Mouse (Mus musculus) T-cell, adult 2 months (primary cell): ENCODE measurements at regions not wholly inside any gene's neighbourhood (a gene's known extent, or its start where the extent isn't known, plus 50 kb on each side); places are given as distances from the start of the nearest gene placed in this dataset.

ENCODE experiments used
- DNase-seq: peaks from one replicate; pipeline ENCODE4 v3.0.0; 2022; ENCODE audit warnings: low spot score

DNA sequence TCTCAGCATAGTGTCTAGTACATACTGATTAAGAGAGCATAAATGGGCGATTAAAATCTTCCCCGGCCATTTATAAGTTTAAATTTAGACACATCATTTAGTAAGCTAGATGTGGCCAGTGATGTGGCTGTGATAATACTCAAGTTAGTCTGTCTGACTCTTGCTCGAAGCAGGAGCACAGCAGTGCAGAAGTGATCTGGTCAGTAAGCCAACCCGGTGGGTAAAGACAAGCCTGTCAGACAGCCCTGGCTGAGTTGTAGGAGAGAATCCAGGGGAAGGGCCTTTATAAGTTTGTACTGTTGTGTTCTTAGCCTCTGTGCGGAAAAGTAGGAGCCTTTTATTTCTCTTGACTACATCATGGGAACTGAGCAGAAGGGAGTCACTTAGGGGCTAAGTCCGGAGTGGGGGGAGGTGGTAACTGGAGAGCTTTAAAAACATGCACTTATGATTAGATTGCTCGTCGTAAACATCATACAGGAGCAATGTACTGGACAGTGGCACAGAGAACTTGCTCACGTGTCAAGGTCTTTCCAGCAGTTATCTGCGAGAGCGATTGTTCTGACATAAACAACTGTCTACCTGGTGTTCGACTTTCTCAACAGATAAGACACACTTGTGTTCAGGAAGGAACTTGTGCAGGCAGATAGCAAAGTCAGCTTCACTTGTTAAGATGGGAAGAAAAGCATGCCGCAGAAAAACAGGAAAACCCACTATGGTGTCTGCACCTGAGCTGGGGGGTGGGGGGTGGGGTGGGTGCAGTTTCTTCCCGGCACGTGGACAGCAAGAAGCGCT lies 122.5 kb upstream of the Zeb2 start:
- no peak for DNase-seq

DNA sequence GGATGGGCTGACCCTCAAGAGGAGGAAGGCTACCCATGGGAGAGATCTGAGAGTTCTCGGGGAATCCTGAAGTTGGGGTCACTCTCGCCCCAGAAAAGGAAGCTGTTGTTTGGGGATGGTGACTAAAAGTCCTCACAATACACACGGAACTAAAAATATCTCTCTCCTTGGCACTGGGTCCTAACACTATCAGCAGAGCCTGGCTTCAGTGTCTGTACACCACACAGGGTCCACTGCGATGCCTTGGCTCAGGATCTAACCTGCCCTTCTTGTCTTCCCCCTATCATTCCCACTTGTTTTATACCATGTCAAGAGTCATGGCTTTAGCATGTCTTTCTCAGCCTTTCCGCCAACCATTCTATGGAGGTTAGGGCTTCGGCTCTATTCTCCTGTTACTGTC lies 121.8 kb upstream of the Zeb2 start:
- no peak for DNase-seq

DNA sequence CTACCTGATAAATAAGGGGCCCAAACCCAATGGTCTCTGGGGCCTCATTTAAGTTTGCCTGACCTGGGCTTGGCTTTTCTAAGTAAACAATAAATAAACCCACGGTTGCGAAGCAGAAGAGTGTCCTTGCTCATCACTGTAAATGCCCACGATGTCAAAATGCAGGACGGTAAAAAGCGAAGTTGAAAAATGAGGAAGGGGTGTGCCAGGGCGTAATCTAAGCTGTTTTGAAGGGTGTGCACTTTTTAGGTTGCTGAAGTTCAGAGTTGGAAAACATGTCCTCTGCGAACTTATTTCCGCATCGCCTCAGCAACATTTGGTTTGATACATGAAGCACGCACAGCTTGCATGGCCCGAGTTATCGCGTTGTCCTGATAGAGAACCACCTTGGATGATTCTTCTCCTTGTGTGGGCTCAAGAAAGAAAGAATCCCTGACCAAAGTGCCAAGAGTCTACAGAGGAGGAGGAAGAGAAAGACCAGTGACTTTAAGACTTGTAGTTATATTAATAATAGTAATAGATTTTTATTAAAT lies 119.0 kb upstream of the Zeb2 start:
- no peak for DNase-seq

DNA sequence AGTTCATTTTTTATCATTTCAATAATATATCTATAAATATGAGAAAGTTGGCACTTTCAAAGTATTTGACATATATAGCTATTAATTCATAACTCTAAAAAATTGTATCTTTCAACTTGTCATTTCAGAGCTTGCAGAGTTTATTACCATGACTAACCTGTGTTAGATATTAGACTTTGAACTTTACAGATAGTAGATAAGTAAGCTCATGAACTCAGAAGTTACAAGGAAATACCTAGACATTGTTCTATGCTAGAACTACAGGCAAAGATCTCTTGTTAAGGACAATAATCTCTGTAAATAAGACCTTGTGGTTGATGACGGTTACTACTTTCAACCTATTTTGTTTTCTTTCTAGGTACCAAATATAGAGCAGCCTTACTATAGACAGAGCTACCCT lies 117.0 kb upstream of the Zeb2 start:
- DNase-seq, result no peak

DNA sequence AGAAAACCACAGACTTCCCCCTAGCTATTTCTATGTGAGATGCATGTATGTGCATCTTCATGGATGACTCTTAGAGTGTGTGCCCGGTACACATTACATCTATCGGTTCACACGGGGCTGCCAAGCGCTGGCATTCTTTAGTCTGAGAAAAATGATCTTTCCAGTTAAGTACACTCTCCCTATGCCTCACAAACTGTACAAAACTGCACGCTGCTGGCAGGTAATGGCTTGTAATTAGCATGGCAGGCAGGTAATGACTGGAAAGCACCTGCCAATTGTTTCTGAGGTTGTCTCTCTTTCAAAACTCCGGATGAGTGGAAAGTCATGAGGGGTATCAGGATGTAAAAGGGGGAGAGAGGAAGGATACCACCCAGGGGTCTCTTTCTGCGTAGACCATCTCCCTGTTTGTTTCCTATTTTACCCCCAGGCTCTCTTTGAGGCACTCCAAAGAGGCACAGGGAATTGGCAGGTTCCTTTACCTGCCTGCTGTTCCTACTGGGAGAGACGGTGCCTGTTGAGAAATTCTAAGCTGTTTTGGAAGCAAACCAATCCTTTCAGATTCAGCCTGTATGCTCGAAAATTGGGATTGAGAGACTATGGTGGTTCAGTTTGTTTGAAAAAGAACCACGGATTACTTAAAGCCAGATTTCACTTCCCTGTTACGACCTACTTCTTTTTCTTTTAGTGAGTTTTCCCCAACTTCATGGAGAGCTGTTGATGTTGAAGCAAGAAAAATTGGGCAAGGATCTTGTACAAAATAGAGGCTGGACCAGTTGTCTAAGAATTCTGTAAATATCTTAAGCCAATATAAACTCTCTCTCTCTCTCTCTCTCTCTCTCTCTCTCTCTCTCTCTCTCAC lies 113.4 kb upstream of the Zeb2 start:
- no peak for DNase-seq

DNA sequence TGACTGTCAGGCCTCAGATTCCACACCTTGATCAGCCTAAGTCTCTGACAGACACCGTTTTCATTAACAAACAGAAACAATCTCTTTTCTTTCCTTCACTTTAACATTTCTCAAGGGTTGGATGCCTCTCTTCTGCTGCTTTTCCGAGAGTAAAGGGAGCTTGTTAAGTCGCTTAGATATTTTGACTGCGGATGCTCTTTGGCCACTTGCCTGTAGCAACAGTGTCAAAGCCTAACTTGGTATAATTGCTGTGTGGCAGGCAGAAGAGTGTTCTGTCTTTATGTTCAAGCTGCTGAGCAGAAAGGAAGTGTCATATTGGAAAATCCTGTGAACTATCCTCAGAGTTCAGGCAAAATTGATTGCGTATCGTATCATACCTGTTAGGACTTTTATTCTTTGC lies 112.3 kb upstream of the Zeb2 start:
- no peak for DNase-seq

DNA sequence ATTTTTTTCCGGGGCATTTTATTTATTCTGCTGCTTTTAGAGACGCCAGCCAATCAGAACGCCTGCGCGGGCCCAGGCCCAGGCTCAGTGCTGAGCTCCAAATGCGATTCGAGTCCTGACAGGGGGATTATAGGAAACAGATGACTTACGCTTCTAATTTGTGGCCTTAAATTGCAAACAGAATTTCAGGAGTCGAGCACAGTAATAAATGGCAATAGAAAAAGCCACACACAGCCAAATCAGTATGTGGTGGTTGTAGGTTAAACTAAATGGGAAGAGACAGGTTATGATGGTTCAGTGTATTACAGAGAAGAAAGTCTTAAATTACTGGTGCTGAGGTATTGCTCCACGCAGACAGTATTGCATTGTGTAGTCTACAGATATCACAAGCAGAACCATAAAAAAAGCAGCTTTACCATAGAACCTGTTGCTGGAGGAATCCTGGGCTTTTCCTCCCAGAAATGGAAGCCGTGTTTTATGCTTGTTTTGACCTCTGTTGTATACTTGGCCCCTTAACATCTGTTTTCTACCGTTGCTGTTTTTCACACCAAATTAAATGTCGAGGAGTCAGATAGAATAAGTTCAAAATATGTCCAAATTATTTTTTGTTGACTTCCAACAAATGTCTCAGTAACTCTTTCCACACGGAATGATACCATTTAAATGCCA lies 110.2 kb upstream of the Zeb2 start:
- DNase-seq, result no peak

DNA sequence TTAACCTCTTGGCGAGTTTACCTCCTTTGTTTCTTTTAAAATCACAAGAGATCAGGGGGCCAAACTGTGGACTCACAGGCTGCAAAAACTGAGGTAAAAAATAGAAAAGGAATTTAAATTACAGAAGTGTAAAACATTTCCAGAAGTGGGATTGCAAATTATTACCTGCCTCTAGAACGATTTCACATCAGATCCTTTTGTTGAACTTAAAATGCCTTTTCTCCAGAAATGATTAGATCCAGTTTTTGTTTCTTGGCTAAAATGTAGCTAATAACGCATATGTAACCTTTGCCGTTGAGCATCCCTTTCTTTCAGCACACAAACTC lies 108.8 kb upstream of the Zeb2 start:
- DNase-seq, result no peak

DNA sequence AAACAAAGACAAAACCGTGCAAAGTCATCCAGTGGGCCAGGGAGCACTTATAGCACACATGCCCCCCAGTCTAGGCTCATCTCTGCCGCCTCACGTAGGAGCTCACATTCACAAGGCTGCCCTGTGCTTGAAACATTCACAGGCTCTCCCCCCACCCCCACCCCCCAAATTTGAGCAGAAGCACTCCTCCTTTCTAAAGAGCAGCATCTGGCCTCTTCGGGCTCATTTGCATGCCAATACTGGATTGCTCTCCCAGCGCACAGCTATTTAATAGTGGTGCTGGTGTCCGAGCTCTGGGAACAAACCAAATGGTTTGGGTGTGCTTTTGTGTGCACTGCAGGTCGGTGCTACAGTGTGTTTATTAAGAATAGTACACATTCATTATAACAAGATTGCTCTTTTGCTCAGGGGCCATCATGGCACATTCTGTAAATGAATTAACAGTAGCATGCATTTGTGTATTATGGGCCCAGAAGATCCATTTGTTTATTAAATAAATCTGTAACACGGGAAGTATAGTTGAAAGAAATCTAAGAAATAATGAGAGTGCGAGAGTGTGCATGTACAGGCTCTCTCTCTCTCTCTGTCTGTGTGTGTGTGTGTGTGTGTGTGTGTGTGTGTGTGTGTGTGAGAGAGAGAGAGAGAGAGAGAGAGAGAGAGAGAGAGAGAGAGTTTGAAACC lies 108.3 kb upstream of the Zeb2 start:
- DNase-seq, result no peak

DNA sequence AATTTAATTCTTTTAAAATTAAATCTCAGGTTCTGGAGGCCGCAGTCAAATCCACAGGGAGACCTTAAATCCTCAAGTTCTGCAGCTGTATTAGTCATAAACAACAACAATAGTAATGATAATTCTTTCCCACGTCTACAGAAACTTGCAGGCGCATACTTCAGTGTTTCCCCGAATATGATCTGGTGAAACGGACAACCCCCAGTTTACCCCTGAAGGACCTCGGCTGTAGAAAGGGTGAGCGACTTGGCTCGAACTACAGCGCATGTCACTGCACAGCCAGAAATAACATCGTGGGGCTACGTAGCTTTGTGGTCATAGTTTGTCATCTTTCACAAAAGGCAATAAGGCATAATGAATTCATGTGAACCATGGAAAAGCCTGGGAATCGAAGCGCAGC lies 105.0 kb upstream of the Zeb2 start:
- no peak for DNase-seq

DNA sequence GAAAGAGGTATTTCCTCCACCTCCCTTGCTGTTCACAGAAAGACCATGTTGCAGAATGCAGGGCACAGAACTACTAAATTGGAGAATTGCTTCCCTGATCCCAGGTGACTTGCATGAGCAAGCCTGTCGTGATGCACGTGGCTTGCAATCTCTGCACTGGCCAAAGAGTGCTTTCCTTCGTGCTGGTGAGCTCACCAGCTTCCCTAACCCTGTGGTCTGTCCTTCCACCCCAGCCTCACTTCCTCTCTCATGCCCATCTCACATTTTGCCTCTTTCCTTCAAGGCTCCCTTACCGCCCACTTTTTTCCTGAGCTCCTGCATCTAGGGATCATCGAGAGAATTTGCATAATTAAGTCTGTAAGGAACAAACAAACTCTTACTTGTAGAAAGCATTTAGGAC lies 102.7 kb upstream of the Zeb2 start:
- no peak for DNase-seq

DNA sequence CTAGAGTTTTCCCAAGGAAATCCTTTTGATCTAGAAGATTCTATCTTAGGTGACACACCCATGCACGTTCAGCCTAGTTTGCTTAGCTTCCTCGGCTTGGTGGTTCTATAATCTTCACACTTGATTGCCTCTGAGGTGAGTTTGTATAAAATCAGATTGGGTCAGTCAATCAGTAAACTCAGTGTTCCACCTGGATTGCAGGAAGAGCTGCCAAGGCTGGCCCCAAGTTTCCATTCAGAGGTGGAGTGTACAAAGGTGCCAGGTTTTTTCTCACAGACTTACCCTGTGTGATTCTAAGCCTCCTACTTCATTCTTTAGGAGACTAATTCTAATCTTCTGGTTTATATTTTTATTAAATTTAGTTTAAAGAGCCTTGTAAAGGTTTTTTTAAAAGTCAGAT lies 95.6 kb upstream of the Zeb2 start:
- DNase-seq, result no peak

DNA sequence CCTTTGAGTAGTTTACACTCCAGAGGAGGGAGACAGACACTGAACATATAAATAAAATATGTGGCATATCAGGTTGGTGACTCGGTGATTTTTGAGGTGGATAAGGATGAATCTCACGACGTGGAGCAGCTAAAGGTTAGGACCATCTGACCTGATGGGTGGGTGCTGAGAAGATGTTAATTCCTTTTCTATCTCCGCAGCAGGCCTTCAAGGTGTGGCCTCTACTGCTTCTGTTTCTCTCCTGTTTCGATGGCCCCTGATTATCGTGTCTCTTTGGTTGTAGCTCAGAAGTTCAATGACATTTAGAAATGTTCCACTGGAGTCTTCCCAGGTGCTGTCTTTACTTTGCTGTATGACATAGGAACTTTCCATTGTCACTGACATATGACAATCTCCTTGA lies 91.3 kb upstream of the Zeb2 start:
- DNase-seq, result no peak

DNA sequence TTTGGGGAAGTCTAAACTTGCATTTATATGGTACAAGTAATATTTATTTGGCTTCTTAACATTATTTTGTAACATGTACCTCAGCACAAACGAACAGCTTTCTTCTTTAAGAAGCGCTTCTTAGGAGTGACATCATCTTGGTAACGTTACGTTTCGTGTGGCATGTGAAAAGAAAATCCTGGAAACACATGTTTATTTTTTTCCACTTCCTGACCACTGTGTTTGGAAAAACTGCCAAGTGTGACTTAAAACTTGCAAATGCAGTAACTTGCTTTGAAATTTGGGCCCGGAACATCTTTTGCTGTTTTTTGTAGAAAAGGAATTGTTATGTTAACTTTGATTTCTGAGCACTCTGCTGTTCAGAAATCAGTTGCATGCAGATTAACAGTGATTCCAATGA lies 88.6 kb upstream of the Zeb2 start:
- no peak for DNase-seq

DNA sequence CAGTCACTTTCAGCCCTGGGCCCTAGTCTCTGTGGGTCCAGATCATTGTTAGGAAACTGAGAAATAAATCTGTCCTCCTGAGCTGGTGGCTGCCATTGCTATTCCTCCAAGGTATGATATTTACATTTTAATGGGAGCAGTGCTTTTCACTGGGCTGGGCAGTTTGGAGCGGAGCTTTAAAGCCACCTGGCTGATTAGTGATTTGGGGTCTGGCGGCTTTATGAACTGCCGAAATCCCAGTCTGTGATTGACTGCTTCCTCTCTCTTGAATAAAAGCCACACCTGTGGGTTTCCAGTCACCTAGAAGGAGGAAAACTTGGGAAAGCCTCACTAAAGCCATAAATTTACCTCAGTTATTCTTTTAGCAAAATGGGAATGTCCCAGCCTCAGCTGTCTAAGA lies 88.0 kb upstream of the Zeb2 start:
- no peak for DNase-seq

DNA sequence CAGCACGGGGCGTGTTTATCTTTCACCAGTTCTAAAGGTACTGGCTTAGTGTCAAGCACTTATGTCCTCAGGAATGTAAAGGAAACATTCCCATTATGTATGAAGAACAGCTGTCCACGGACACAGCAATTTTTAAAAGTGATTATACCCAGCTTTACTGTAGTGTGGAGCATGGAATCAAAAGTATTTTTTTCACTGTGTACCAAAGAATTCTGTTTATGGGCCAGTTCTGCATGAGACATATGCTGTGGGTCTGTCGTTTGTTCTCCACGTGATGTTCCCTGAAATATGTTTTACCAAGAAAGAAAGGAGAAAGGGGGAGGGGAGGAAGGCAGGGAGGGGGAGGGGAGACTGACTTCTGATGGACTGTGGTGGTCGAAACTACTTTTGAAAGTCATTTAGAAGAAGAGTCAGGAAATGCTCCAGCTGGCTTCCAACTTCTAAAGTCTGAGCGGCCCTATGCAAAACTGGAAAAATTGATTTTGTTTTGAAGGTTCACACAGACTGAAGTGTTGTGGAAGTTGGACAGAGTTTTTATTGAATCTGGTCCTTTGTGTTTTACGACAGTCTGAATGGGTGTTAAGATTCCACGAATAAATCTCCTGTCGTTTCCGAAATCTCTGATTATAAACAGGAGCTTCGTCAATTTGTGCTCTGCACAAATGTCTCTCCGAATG lies 80.9 kb upstream of the Zeb2 start:
- DNase-seq, result no peak

DNA sequence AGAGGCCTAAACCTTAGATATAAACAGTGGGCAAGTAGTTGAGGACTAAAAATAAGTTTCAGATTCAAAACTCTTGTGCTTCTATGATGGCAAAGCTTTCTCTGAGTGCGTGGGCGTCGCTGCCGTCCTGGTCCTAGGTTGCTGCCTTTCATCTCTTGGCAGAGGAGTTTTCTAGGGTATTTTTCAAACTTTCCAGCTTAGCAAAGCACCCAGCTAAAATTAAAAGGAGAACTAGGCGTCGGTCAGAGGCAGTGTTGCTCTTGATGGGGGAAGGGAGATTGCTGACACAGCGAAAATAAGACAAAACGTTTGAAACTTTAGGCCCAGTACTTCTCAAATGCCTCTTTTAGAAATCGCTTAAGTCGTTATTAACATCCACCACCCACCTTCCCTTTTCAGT lies 80.1 kb upstream of the Zeb2 start:
- no peak for DNase-seq

DNA sequence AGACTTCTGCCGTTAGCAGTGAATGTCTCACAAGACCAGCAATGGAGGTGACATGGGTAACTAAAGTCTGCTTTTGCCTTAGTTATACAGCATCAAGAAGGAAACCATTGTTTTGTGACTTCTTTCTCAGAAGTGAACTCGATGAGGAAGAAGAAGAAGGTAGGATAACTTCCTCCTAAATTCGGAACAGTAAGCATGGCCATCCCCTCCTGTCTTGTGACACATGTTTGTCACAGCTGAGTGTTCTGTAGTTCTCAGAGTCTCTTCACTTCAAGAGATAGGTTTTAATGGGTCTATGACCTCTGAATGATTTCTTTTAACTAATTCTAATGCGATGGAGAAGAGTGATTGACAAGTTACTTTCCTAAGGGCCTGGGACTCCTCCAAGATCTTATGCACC lies 79.3 kb upstream of the Zeb2 start:
- DNase-seq, result no peak

DNA sequence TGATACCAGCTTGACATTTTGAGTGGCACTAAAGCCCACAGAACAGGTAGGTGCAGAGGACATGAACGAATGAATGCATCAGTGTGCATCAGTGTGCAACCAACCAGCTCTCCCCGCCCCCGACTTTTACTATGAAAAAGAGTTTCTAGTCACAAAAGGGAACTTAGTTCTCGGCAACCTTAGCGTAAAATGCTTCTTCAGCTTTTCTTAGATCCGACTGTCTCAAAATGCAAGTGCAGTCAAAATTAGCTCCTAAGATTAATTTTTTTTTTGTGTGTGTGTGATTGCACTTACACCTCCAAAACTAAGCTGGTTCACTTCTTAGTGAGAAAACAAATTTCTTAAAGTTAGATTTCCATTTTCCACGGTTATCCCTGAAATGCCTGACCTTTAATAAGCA lies 77.1 kb upstream of the Zeb2 start:
- no peak for DNase-seq

DNA sequence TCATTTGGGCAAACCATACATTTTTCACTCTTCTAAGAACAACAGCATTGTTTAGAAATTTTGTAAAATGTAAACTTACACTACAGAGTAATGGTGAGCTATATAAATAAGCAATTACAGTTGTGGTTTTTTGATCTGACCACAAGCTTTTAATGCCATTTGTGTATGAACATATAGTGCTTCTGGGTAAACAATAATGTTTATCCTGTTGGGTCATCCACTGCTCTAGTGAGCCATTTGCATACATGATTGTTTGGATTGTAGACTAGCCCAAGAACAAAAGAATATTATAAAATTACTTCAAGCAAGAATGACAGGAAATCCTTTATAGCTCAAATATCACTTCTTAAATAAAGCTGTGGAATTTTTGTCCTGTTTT lies 68.4 kb upstream of the Zeb2 start:
- no peak for DNase-seq

DNA sequence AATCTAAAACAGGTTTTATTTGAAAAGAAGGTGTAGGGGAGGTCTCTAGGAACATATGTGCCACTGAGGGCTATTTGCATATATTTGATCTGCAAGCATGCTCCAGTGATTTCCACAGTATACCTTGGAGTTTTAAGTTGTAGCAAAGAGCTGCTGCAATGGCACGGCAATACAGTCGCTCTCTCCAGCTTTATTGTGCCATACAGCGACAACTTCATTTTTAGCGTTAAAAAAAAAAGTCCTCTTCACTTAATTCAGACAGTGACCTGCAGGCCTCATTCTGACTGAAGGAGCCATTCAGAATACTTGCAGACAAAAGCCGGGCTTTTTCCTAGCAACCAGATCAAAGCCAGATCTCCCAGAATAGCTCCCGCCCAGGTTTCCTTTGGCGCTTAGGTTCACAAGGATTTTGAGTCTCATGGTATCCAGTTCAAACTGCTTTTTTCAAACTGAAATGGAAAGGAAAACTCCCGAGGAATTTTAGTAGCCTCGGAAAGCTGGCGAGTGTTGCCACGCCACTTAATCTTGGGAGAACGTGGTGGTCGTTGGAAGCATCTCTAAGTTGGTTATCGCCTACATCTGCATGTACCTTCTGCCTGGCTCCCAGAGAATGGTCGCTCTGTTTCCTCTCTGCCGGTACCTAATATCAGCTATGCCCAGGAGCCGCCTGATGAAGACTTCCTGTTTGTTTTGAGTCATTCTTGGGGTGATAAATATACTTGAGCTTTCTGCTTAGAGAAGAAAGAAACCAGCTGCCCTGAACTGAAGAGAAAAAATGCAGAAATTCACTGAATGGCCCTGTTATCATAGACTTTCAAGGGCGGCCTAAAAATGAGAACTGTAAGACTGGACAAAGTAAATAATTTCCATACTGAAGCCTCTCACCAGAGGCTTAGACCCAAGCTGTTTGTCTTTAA lies 67.8 kb upstream of the Zeb2 start:
- no peak for DNase-seq
